Mouse (Mus musculus) B cell, adult 2 months (primary cell): Measurements from ENCODE around the gene Cd5.

Experiments used
- DNase-seq, 2 experiments: peaks; one replicate each; pipeline ENCODE4 v3.0.0; 2022

Cd5 gene

DNA sequence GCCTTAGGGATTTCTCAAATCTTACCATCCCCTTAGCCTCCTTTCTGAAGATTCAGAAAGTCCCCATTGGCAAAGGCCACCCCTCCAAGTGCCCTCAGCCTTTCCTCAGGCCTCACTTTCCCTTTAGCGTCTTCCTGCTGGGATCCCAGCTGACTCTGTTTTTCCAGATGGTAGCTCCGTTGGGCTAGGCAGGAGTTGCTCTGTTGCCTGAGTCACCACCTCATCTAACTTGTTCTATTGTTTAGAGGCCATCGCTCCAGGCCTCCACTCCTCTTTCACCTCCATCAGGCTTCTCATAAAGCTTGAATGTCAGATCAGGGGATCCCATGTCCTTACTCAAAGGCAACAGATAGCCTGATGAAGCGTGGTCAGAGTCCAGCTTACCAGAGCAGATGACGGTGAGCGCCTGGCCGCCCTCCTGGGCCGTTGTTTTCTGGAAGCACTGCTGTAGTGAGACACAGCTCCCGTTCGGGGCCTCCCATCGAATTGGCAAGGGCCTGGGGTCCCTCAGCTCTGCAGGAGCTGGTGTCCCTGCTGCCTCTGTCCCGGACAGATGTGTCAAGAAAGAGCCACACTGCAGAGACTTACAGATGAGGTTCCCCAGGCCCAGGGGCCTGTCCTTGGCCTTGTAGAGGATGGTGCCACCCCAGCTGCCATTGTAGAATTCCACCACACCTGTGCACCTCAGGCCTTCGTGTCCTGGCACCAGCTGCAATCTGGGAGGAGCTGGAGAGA lies 14.0 kb downstream of the Cd5 start:
- no peak for DNase-seq

DNA sequence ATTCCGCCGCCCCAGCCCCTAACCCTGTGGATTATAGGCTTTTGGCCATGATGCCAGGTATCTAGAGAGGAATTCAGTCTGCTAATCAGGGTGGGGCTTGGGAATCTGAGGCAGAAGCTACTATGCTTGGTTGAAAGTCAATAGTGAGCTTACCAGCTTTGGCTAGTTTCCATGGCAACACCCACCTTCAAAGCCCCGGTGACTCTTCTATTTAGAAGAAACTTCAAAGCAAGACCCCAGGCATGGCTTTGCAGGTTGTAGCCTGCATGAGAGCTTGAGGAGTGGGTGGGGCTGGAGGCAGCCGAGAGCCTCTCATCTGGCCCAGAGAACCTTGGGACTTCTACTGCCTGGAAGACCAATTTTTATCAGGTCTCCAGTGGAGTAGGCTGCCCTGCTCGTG lies 15.2 kb downstream of the Cd5 start:
- no peak for DNase-seq

DNA sequence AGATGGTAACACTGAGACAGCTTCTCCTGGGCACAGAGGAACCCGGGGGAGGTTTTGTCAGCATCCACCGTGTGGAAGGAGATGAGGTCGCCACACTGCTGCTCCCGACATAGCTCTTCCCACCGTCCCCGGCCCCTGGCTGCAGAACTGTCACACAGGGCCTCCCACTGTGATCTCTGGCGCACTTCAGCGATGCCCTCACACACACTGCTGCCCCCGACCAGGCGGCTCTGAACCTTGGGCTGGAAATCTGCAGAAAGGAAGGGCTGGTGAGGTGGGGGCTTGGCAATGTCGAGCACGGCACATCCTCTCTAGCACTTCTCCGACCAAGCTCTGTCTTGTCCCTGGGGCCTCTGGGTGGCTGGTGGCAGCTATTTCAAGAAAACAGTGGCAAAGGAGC lies 15.7 kb downstream of the Cd5 start:
- no peak for DNase-seq

GRCm38 (mm10) chr19:10721064-10721463 lies 17.7 kb downstream of the Cd5 start:
- DNase-seq, result no peak

- no peak for DNase-seq
These were observed 18.3 kb downstream of the Cd5 start for GRCm38 (mm10) chr19:10720524-10720923.

GRCm38 (mm10) chr19:10719751-10720150 lies 19.1 kb downstream of the Cd5 start:
- DNase-seq, result no peak

GRCm38 (mm10) chr19:10718251-10718775 lies 20.5 kb downstream of the Cd5 start:
- no peak for DNase-seq

GRCm38 (mm10) chr19:10715476-10715875 lies 23.3 kb downstream of the Cd5 start:
- no peak for DNase-seq

- DNase-seq, result peak; percentile 85 to 87
These were observed 23.9 kb downstream of the Cd5 start for GRCm38 (mm10) chr19:10714682-10715475.

GRCm38 (mm10) chr19:10714168-10714567 lies 24.6 kb downstream of the Cd5 start:
- no peak for DNase-seq

DNA sequence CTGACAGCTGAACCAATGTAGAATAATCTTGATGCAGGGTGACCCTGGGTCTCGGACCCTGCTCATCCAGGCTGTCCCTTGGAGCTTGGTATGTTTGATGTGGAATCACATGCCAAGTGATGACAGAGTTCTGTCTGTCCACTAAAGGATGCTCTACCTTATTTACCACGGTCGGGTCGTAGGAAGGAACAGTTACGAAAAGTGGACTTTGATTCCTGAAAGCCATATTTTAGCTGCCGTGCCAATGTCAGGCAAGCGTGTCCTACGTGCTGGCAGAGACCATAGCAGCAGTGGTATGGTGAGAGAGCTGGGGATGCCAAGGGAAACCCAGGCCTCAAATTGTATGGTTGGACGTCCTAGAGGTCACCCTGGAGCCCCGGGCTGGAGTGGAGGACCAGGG lies 25.3 kb downstream of the Cd5 start:
- no peak for DNase-seq

DNA sequence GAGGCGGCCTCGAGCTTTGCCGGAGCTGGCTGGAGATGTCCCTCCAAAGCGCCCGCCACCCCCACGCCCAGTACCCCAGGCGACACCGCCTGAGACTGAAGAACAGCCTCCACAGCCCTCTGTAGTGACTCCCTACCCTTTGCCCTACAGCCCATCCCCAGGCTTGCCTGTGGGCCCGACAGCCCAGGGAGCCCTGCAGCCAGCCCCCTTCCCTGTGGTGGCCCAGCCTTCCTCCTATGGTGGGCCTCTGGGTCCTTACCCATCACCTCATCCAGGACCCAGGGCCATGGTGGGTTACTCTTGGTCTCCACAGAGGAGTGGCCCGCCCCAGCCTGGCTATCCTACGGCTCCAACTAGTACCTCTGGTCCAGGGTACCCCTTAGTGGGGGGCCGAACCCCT lies 26.2 kb downstream of the Cd5 start:
- no peak for DNase-seq

GRCm38 (mm10) chr19:10712194-10712593 lies 26.6 kb downstream of the Cd5 start:
- DNase-seq, result no peak

- no peak for DNase-seq
These were observed 28.1 kb downstream of the Cd5 start for GRCm38 (mm10) chr19:10710751-10711150.

- DNase-seq, result peak; percentile 39
These were observed 28.7 kb downstream of the Cd5 start for GRCm38 (mm10) chr19:10710088-10710511.

- peak; percentile 86 to 87 for DNase-seq
These were observed 29.3 kb downstream of the Cd5 start for GRCm38 (mm10) chr19:10709360-10710087.

DNA sequence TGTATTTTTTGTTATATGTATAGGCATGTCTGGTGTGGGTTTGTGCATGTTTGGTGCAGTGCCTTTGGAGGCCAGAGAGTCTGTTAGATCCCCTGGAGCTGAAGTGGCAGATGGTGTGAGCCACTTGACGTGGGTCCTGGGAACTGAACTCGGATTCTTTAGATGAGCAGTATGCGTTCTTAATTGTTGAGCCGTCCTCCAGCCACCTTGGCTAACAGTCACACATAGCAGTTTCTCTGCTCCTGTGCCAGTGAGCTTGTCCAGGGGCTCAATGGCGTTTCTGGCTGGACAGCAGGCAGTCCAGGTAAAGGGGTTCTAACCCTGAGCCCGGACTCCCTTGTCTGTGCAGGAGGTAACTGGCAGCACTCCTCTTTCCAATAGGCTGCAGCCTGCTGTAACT lies 29.9 kb downstream of the Cd5 start:
- no peak for DNase-seq

GRCm38 (mm10) chr19:10707881-10708280 lies 30.9 kb downstream of the Cd5 start:
- no peak for DNase-seq

- no peak for DNase-seq
These were observed 31.5 kb downstream of the Cd5 start for GRCm38 (mm10) chr19:10707087-10707875.

DNA sequence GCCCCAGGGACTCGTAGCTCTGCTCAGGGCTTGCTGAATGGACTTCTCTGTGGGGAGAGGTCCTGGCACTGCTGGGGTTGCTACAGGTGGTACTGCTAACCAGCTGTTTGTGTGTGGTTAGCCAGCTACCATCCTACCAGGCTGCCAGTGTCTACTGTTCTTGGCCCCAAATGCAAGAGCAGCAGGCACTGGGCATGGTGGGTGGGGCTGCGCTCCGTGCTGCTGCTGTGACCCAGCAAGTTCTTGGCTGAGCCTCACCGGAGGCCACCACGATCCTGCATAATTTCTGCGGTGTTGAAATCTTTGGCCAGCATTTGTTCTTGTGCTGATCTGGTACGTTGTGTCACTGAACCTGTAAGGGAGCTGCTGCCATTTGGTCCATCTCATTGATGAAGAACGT lies 35.3 kb downstream of the Cd5 start:
- DNase-seq, result no peak

GRCm38 (mm10) chr19:10702125-10702524 lies 36.7 kb downstream of the Cd5 start:
- no peak for DNase-seq

DNA sequence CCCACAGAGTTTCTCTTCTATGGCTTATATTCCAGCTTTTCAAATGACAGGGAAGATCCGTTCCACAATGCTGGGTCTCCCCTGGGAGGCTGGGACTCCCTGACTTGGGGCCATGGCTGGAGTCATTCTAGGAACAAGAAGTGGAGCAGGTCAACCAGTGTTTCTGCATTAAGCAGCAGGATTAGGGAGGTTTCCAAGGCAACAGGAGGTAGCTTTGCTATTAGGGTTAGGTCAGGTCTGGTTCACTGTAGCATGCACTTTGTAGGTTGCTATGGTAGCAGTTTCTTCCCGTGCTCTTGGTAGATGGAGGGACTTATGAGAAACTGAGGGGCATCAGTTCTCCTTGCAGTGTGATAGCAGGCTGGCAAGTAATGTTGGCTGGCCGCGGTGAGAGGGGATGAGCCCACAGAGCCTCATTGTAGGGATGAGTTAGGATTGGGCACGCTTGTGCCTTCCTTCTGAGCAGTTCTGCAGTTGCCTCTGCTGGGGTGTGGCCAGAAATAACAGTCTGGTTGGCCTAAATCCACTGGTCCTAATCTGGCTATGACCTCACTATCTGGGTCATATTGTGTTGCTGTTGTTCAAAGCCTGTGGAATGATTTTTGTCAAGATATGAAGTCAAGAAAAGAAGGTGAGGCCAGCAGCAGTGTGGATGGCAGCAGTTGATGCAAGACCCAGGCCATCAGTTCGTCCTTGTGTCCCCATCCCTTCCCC lies 37.6 kb downstream of the Cd5 start:
- DNase-seq, result no peak
